Mouse (Mus musculus) ES-Bruce4 (cell line): ENCODE data around the gene Coasy.

ENCODE experiments used
- CTCF ChIP-seq: IDR thresholded peaks from one replicate; pipeline ENCODE4 v1.8.1; 2011; ENCODE audit warnings: low read depth, low read length
- EP300 ChIP-seq: IDR thresholded peaks from 2 replicates; pipeline ENCODE4 v1.6.1; 2011; ENCODE audit warnings: low read depth, low read length; ENCODE audit not compliant: insufficient read depth
- POLR2A ChIP-seq: IDR thresholded peaks from one replicate; pipeline ENCODE4 v1.8.1; 2011; ENCODE audit warnings: low read length; ENCODE audit not compliant: insufficient read depth

DNA sequence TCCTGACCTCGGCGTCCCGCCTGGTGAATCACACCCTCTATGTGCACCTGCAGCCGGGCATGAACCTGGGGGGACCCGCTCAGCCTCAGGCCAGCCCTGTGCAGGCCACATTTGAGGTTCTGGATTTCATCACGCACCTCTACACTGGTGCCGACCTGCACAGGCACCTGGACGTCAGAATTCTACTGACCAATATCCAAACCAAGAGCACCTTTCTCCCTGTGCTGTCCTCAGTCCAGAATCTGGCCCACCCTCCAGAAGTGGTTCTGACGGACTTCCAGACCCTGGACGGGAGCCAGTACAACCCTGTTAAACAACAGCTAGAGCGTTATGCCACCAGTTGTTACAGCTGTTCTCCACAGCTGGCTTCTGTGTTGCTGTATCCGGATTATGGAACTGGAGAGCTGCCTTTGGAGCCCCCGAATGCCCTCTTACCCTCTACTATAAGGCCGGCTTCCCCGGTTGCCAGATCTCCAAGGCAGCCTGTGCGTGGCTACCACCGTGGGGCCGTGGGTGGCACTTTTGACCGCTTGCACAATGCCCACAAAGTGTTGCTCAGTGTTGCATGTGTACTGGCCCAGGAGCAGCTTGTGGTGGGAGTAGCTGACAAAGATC is 825 bp downstream of the Coasy start:
- TF ChIP-seq POLR2A (no peak), CTCF (no peak), EP300 (no peak)
